Mouse (Mus musculus) hindbrain, embryonic 10.5 days (tissue): ENCODE measurements around the gene Sntb2. TPM values are rescaled to one million over a fixed set of nuclear protein-coding genes. Genes with fewer than 3 reads are reported as not detected.

ENCODE experiments used
- DNase-seq: peaks from one replicate; pipeline ENCODE4 v3.0.0-alpha.2; 2017; ENCODE audit warnings: low spot score
- H3K27ac ChIP-seq: fragments of 300-500 bp; sonication (generic); 2 replicates; pipeline ENCODE4 v1.5.1; 2016; ENCODE audit warnings: mild to moderate bottlenecking, moderate library complexity
- H3K27me3 ChIP-seq: fragments of 300-500 bp; sonication (generic); 2 replicates; pipeline ENCODE4 v1.6.1; 2016; ENCODE audit warnings: mild to moderate bottlenecking; ENCODE audit not compliant: poor library complexity, insufficient read depth, severe bottlenecking
- H3K36me3 ChIP-seq: fragments of 300-500 bp; sonication (generic); 2 replicates; pipeline ENCODE4 v1.6.1; 2016; ENCODE audit warnings: mild to moderate bottlenecking, moderate library complexity
- H3K4me1 ChIP-seq: fragments of 300-500 bp; sonication (generic); replicated peaks from 2 replicates; pipeline ENCODE4 v1.6.1; 2016; ENCODE audit warnings: mild to moderate bottlenecking
- H3K4me3 ChIP-seq: fragments of 300-500 bp; sonication (generic); 2 replicates; pipeline ENCODE4 v1.5.1; 2016; ENCODE audit warnings: mild to moderate bottlenecking, moderate library complexity
- H3K9me3 ChIP-seq: fragments of 300-500 bp; sonication (generic); 2 replicates; pipeline ENCODE4 v1.6.1; 2016; ENCODE audit warnings: mild to moderate bottlenecking, moderate library complexity
- WGBS: fragments of 180-500 bp; shearing (Covaris S2); methylation state at CpG from one replicate; pipeline ENCODE4 v1.1.7; 2016; 5-methylcytosine and 5-hydroxymethylcytosine counted together
- polyA plus RNA-seq: library from polyadenylated mRNA; unstranded; fragments of >200 nt; fragmentation: Nextera tagmentation; extraction: Ambion mirVana; gene quantifications from 2 replicates; pipeline ENCODE4 v1.2.1, GENCODE M21; 2016

Gene Sntb2
- polyA plus RNA-seq, 1 experiment from 2014 or later, result 9.2 TPM

GRCm38 (mm10) chr8:106934226-106934977 lies 1.1 kb upstream of the Sntb2 start:
- Histone ChIP-seq H3K27me3 (peaks cover 28% of the 10 kb centered on the region), H3K27ac (no peak overlapping the region), H3K4me1 (peaks cover 34% of the 10 kb centered on the region), H3K9me3 (no peaks in the 10 kb centered on the region), H3K4me3 (no peak overlapping the region), H3K36me3 (no peaks in the 10 kb centered on the region)
- 70% methylated on average over 16 of the region's 16 CpGs for WGBS
- DNase-seq, result no peak

DNA sequence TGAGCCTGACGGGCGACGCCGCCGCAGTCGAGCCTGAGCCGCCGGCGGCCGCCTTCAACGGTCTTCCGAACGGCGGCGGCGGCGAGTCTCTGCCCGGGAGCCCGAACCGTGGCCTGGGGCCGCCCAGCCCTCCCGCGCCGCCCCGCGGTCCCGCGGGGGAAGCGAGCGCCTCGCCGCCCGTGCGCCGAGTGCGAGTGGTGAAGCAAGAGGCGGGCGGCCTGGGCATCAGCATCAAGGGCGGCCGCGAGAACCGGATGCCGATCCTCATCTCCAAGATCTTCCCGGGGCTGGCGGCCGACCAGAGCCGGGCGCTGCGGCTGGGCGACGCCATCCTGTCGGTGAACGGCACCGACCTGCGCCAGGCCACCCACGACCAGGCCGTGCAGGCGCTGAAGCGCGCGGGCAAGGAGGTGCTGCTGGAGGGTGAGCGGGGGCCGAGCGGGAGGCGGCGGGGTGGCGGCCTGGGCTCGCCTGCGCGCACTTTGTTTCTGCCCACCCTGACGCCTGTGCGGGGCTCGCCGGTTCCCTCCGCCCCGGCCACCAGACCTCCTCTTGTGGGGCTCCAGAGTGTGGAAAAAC lies 438 bp downstream of the Sntb2 start:
- DNase-seq, result peak; percentile 73
- Histone ChIP-seq H3K27ac (peak overlapping the region; percentile 96), H3K4me1 (peaks cover 31% of the 10 kb centered on the region), H3K27me3 (peaks cover 28% of the 10 kb centered on the region), H3K9me3 (no peaks in the 10 kb centered on the region), H3K36me3 (no peaks in the 10 kb centered on the region), H3K4me3 (peak overlapping the region; percentile 92)
- 0% methylated on average over 76 of the region's 76 CpGs for WGBS

- H3K4me1 ChIP-seq, result peaks cover 31% of the 10 kb centered on the region
- peak overlapping the region; percentile 96 for H3K27ac ChIP-seq
- WGBS, result 1% methylated on average over 26 of the region's 26 CpGs
- peaks cover 24% of the 10 kb centered on the region for H3K27me3 ChIP-seq
- H3K4me3 ChIP-seq, result peak overlapping the region; percentile 92
- H3K36me3 ChIP-seq, result no peaks in the 10 kb centered on the region
- no peaks in the 10 kb centered on the region for H3K9me3 ChIP-seq
- DNase-seq, result no peak
These were observed 1.0 kb downstream of the Sntb2 start for GRCm38 (mm10) chr8:106936478-106937051.

GRCm38 (mm10) chr8:106937081-106937800 lies 1.7 kb downstream of the Sntb2 start:
- peaks cover 18% of the 10 kb centered on the region; the same call in 1 of the 2 replicates for H3K27me3 ChIP-seq
- peaks cover 30% of the 10 kb centered on the region for H3K4me1 ChIP-seq
- DNase-seq, result no peak
- peak overlapping the region; percentile 96 for H3K27ac ChIP-seq
- no peaks in the 10 kb centered on the region for H3K36me3 ChIP-seq
- H3K4me3 ChIP-seq, result peak overlapping the region; percentile 92
- 54% methylated on average over 14 of the region's 14 CpGs for WGBS
- H3K9me3 ChIP-seq, result no peaks in the 10 kb centered on the region

DNA sequence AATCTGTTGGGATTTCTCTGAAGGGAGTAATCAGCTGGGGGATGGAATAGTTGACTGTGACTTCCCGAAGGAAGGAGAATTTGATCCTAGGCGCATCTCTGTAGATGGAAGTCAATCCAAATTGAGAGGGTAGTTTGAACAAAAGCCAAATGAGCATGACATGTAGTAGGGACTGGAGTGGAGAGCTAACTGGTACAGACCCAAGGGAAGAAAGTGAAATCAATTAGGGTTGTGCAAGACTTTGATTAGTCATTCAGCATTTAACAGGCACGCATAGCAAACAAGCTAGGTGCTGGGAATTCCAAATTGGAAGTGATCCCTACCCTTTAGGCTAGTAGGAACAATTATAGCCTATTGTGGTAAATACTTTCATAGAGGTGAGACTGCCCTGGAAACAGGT lies 6.3 kb downstream of the Sntb2 start:
- 94% methylated on average over 3 of the region's 3 CpGs for WGBS
- no peak for DNase-seq
- Histone ChIP-seq H3K36me3 (no peaks in the 10 kb centered on the region), H3K4me1 (peaks cover 15% of the 10 kb centered on the region), H3K27me3 (no peaks in the 10 kb centered on the region), H3K27ac (no peak overlapping the region), H3K4me3 (no peak overlapping the region), H3K9me3 (no peaks in the 10 kb centered on the region)

DNA sequence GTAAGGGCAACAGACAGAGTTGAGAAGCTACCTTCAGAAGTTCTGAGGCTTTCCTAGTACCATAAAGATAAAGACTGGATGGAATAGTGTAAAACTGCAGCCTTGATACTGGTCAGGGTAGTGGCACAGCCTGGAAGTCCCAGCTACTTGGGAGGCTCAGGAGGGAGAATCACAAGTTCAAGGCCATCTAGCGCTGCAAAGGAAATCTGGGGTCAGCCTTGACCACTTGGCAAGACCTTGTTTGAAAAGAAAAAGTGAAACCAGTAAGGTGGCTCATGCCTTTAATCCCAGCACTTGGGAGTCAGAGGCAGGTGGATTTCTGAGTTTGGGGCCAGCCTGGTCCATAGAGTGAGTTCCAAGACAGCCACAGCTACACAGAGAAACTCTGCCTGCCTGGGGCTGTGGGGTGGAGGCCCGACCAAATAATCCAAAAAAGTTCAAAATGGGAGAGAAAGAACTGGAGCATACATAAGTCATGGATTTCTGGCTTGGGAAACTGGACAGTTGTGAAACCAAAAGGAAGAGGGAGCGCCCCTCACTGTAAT lies 8.4 kb downstream of the Sntb2 start:
- H3K4me3 ChIP-seq, result no peak overlapping the region
- DNase-seq, result no peak
- 86% methylated on average over 3 of the region's 3 CpGs for WGBS
- no peak overlapping the region for H3K27ac ChIP-seq
- H3K36me3 ChIP-seq, result no peaks in the 10 kb centered on the region
- no peaks in the 10 kb centered on the region for H3K9me3 ChIP-seq
- H3K27me3 ChIP-seq, result no peaks in the 10 kb centered on the region
- no peaks in the 10 kb centered on the region for H3K4me1 ChIP-seq

DNA sequence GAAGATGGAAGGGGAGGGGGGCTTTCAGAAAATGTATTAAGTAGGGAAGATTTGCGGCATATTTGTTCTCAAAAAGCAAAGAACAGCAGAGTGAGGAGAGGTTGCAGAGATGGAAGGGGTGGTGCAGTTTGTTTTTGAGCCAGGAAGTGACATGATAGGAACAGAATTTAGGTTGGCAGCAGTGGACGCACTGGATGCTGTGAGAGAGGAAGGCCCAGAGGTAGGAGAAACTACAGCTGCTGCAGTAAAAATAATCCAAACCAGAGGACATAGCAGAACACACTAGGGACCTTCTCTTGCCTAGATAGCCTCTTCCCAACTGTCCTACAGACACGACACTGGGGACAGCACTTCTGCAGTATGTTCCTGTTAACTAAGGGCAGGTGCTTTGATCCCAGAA lies 9.2 kb downstream of the Sntb2 start:
- Histone ChIP-seq H3K4me3 (no peak overlapping the region), H3K36me3 (no peaks in the 10 kb centered on the region), H3K27ac (no peak overlapping the region), H3K9me3 (no peaks in the 10 kb centered on the region), H3K4me1 (no peaks in the 10 kb centered on the region), H3K27me3 (no peaks in the 10 kb centered on the region)
- DNase-seq, result no peak
- WGBS, result 82% methylated on average over 3 of the region's 3 CpGs

DNA sequence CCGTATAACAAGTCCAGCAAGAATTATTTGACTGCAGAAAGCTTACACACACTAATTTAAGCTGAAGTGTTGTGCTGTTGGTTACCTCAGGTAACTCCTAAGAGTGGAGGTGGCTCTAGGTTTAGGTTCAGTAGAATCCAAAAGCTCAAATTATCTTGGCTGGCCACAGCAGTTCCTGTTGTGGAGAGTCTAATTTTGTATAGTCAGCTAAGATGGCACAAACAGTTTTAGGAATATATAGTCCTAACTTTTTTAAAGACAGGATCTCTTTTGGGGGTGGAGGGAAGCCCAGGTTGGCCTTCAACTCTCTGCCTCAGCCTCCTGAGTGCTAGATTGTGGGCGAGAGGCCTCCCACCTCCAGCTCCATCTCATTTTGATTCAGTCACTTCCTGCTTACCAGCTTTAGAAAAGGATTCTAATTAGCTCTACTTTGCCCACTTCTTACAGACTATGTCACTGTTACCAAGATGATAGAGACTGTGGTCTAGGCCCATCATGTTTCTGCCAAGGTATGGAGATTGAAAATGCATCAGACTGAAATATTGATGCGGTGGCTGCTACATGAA lies 13.2 kb downstream of the Sntb2 start:
- no peaks in the 10 kb centered on the region for H3K36me3 ChIP-seq
- no peak overlapping the region for H3K27ac ChIP-seq
- H3K27me3 ChIP-seq, result no peaks in the 10 kb centered on the region
- H3K4me1 ChIP-seq, result no peaks in the 10 kb centered on the region
- no peak overlapping the region for H3K4me3 ChIP-seq
- no peaks in the 10 kb centered on the region for H3K9me3 ChIP-seq
- DNase-seq, result no peak
- WGBS, result 85% methylated on average over 3 of the region's 3 CpGs

DNA sequence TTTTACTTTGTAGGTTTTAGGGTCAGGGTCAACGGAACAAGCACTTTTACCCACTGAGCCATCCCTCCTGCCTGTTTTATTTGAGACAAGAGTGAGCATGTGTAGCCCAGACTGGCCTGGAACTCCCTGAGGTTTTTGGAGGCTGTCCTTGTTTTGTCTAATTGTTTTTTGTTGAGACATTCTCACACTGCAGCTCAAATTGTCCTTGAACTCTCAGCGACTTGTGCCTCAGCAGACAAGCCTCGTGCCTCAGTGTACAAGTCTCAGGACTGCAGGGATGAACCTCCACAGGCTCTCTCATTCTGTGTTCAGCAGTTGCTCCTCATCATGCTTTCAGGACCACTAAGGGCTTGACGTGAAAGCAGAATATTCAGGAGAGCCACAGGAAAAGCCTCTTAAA lies 16.2 kb downstream of the Sntb2 start:
- Histone ChIP-seq H3K27me3 (no peaks in the 10 kb centered on the region), H3K27ac (no peak overlapping the region), H3K36me3 (no peaks in the 10 kb centered on the region), H3K4me3 (no peak overlapping the region), H3K9me3 (no peaks in the 10 kb centered on the region), H3K4me1 (no peaks in the 10 kb centered on the region)
- WGBS, result 75% methylated on average over 4 of the region's 4 CpGs
- no peak for DNase-seq

DNA sequence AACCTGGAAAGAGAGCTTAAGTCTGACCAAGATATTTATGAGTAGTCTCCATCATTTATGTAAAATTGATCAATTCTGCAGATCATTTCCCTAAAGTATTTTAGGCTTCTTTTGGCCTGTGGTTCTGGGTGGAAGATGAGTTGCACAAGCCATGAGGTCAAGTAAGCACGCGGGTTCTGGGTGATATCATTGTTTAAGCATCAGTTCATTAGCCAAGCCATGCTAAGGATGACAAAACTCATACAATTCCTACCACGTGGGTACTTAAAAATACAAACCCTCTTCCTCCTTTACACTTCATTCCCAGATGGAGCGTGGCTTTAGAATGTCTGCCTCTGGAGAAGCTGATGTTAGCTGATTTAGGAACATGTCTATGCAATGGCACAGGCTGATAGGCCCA lies 18.0 kb downstream of the Sntb2 start:
- H3K27ac ChIP-seq, result no peak overlapping the region

DNA sequence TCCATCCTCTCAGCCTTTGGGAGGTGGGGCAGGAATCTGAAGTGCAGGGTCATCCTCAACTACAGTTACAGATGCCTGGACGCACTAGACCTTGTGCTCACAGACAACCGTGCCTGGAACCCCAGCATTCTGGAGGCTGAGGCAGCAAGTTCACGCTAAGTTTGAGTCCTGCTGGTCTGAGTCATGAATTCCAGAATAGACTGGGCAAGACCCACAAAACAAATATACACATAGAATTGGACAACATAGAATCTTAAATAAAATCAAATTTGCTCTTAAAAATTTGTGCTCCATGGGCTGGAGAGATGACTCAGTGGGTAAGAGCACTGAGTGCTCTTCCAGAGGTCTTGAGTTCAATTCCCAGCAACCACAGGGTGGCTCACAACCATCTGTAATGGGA lies 21.5 kb downstream of the Sntb2 start:
- H3K4me3 ChIP-seq, result no peak overlapping the region
- no peaks in the 10 kb centered on the region for H3K9me3 ChIP-seq
- DNase-seq, result no peak
- WGBS, result 89% methylated on average over 3 of the region's 3 CpGs
- H3K27ac ChIP-seq, result no peak overlapping the region
- H3K36me3 ChIP-seq, result no peaks in the 10 kb centered on the region
- H3K27me3 ChIP-seq, result no peaks in the 10 kb centered on the region
- H3K4me1 ChIP-seq, result 0 out of 2 replicates have a peak, but pooled peaks cover 4% of the 10 kb centered on the region

More for the DNA sequence above, 18.0 kb downstream of the Sntb2 start:
- Histone ChIP-seq H3K4me3 (no peak overlapping the region), H3K36me3 (no peaks in the 10 kb centered on the region), H3K9me3 (no peaks in the 10 kb centered on the region), H3K4me1 (no peaks in the 10 kb centered on the region), H3K27me3 (no peaks in the 10 kb centered on the region)
- WGBS, result 89% methylated on average over 4 of the region's 4 CpGs
- no peak for DNase-seq

GRCm38 (mm10) chr8:106958212-106958611 lies 22.7 kb downstream of the Sntb2 start:
- H3K4me1 ChIP-seq, result peaks cover 13% of the 10 kb centered on the region

More at GRCm38 (mm10) chr8:106958212-106958611, 22.7 kb downstream of the Sntb2 start:
- no peaks in the 10 kb centered on the region for H3K27me3 ChIP-seq
- H3K36me3 ChIP-seq, result no peaks in the 10 kb centered on the region
- 87% methylated on average over 3 of the region's 3 CpGs for WGBS
- no peak overlapping the region for H3K27ac ChIP-seq
- H3K4me3 ChIP-seq, result no peak overlapping the region
- no peak for DNase-seq
- no peaks in the 10 kb centered on the region for H3K9me3 ChIP-seq
